Mouse (Mus musculus) spleen, adult 2 months (tissue): Measurements from ENCODE around the gene Tmem88. TPM values are rescaled to one million over a fixed set of nuclear protein-coding genes. Genes with fewer than 3 reads are reported as not detected.

ENCODE experiments used
- DNase-seq, 2 experiments: peaks; one replicate each; pipeline versions ENCODE4 v3.0.0 to v3.0.0-alpha.2; 2012 to 2021; ENCODE audit warnings: low spot score in 2 of 2, low read depth in 1 of 2
- H3K27ac ChIP-seq: fragments of 200-500 bp; 2 replicates; pipeline ENCODE4 v1.5.1; 2012; ENCODE audit warnings: low read length, inconsistent platforms; ENCODE audit not compliant: insufficient read depth
- H3K27me3 ChIP-seq: fragments of 200-500 bp; 2 replicates; pipeline ENCODE4 v1.6.1; 2012; ENCODE audit warnings: mild to moderate bottlenecking, moderate library complexity, low read length, inconsistent platforms; ENCODE audit not compliant: control insufficient read depth, insufficient read depth
- H3K36me3 ChIP-seq: fragments of 200-500 bp; 2 replicates; pipeline ENCODE4 v1.6.1; 2012; ENCODE audit warnings: mild to moderate bottlenecking, low read length, inconsistent platforms; ENCODE audit not compliant: control insufficient read depth, insufficient read depth
- H3K4me1 ChIP-seq: fragments of 200-500 bp; 2 replicates; pipeline ENCODE4 v1.6.1; 2011; ENCODE audit warnings: inconsistent platforms; ENCODE audit not compliant: control insufficient read depth, insufficient read depth, insufficient read length
- H3K4me3 ChIP-seq: fragments of 200-500 bp; 2 replicates; pipeline ENCODE4 v1.5.1; 2011; ENCODE audit warnings: mild to moderate bottlenecking, inconsistent platforms; ENCODE audit not compliant: insufficient read depth, insufficient read length; ENCODE audit errors: extremely low read depth
- CTCF ChIP-seq: fragments of 200-500 bp; IDR thresholded peaks from 2 replicates; pipeline ENCODE4 v1.5.1; 2011; ENCODE audit warnings: mild to moderate bottlenecking, inconsistent platforms; ENCODE audit not compliant: insufficient read depth, insufficient read length, insufficient replicate concordance; ENCODE audit errors: extremely low read depth
- POLR2A ChIP-seq: fragments of 200-500 bp; IDR thresholded peaks from 2 replicates; pipeline ENCODE4 v1.6.1; 2011; ENCODE audit warnings: low read depth, low read length, inconsistent platforms
- WGBS: fragments of 180-500 bp; shearing (Covaris S2); methylation state at CpG from one replicate; pipeline ENCODE4 v1.1.7; 2018; 5-methylcytosine and 5-hydroxymethylcytosine counted together
- polyA plus RNA-seq: library from polyadenylated mRNA; depleted of rRNA; stranded (reverse); fragments of >200 nt; gene quantifications from 2 replicates; pipeline ENCODE4 v1.2.3, GENCODE M21; 2012

Tmem88 gene
- polyA plus RNA-seq, 1 experiment: 14.3 TPM

- H3K27ac ChIP-seq: peak overlapping the region; percentile 89
- peaks cover 5% of the 10 kb centered on the region for H3K36me3 ChIP-seq
- no peak for TF ChIP-seq POLR2A
- H3K4me3 ChIP-seq: peak overlapping the region; percentile 92
- WGBS: 2% methylated on average over 22 of the region's 22 CpGs
- peak in 1 of 2 experiments; percentile 44 for DNase-seq
- H3K27me3 ChIP-seq: no peaks in the 10 kb centered on the region
- peaks cover 8% of the 10 kb centered on the region; the same call in 1 of the 2 replicates for H3K4me1 ChIP-seq
Measured at GRCm38 (mm10) chr11:69367616-69368355, 30.2 kb downstream of the Tmem88 start.

- under 1% methylated on average over 22 of the region's 22 CpGs for WGBS
- peaks cover 8% of the 10 kb centered on the region; the same call in 1 of the 2 replicates for H3K4me1 ChIP-seq
- peaks cover 7% of the 10 kb centered on the region for H3K36me3 ChIP-seq
- H3K27me3 ChIP-seq: no peaks in the 10 kb centered on the region
- DNase-seq: peak in 1 of 2 experiments; percentile 22
- H3K27ac ChIP-seq: peak overlapping the region; percentile 89
- H3K4me3 ChIP-seq: peak overlapping the region; percentile 92
- no peak for TF ChIP-seq CTCF
- peak; percentile 23; the same call in 1 of the 2 replicates for TF ChIP-seq POLR2A
Measured at GRCm38 (mm10) chr11:69366855-69367615, 31.0 kb downstream of the Tmem88 start.

DNA sequence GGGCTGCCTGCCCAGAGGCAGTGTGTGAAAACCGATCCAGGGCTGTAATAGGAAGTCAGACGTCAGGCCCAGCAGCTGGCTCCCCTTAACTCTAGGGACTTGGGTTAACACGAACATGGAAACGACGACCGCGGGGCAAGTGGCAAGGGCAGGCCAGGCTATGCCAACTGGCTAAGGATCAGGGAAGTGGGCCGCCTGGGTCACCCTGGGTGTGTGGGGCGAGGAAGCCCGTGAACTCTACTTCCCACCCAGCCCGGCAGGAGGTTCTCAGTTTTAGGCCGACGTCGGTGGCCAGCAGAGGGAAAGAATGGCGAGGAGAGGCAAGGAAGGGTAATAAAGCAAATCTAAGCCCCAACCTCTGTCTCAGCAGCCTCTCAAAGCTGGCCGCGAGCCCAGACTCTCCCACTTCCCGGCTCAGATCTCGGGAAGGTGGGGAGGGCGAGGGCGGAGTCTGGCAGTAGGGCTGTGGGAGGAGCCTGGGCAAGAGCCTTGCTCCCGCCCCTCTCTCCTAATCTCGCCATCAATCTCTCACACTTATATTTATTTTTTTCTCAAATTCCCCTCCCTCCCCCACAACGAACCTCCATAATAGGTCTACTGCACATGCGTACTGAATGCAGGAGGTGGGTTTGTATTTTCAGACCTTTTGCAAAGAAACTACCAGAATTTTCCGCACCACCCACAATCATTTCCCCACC, 31.7 kb downstream of the Tmem88 start:
- DNase-seq: peak; percentile 89 to 92
- Histone ChIP-seq H3K27ac (peak overlapping the region; percentile 94), H3K4me3 (peak overlapping the region; percentile 57), H3K36me3 (peaks cover 13% of the 10 kb centered on the region), H3K4me1 (peaks cover 8% of the 10 kb centered on the region; the same call in 1 of the 2 replicates), H3K27me3 (no peaks in the 10 kb centered on the region)
- TF ChIP-seq CTCF (no peak), POLR2A (peak; percentile 52; the same call in 1 of the 2 replicates)
- WGBS: 2% methylated on average over 26 of the region's 26 CpGs

DNA sequence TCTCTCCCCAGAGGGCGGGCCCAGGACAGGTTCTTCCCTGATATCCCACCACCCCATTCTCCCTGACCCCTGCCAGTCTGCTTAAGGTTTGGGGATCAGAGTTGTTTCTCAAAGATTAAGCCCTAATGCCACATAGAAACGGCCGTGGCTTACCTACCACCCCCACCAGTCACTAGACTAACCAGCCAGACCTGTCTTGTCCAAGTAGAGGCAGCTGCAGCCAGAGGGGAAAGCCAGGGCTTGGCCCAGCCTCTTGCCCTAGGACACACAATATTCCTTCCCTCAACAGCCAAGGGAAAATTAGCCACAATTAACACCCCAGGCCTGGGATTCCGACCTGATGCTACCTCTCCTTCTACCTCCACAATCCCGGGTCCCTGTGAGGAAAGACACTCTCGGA, 32.3 kb downstream of the Tmem88 start:
- Histone ChIP-seq H3K4me3 (peak overlapping the region; percentile 57; the same call in 1 of the 2 replicates), H3K27ac (peak overlapping the region; percentile 94), H3K36me3 (peaks cover 15% of the 10 kb centered on the region), H3K27me3 (no peaks in the 10 kb centered on the region), H3K4me1 (peaks cover 8% of the 10 kb centered on the region; the same call in 1 of the 2 replicates)
- WGBS: 50% methylated on average over 6 of the region's 6 CpGs
- TF ChIP-seq CTCF: no peak
- no peak for TF ChIP-seq POLR2A
- no peak for DNase-seq

DNA sequence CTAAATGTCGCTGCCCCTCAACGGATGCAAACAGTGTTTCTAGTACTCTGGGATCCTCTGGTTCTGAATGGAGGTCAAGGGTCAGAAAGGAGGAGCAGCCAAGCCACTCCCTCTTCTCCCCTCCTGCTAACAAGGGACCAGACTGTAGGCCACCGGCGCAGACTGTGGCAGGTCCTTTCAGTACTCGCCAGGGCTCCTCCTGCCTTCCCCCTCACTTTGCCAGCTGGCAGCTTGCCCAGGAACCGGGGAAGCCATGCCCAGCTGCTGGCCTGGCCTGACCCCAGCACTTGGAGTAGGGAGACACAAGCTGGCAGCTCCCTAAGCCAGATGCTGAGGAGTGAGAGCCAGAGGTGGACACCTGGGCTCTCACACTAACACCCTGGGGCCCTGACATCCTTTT, 33.1 kb downstream of the Tmem88 start:
- Histone ChIP-seq H3K27me3 (no peaks in the 10 kb centered on the region), H3K27ac (peak overlapping the region; percentile 25; the same call in 1 of the 2 replicates), H3K4me3 (no peak overlapping the region), H3K4me1 (peaks cover 8% of the 10 kb centered on the region; the same call in 1 of the 2 replicates), H3K36me3 (peaks cover 22% of the 10 kb centered on the region)
- WGBS: 34% methylated on average over 6 of the region's 6 CpGs
- peak in 1 of 2 experiments; percentile 36 for DNase-seq
- TF ChIP-seq CTCF (no peak), POLR2A (no peak)

GRCm38 (mm10) chr11:69364376-69364775, 33.7 kb downstream of the Tmem88 start:
- Histone ChIP-seq H3K27ac (no peak overlapping the region), H3K4me1 (peaks cover 8% of the 10 kb centered on the region; the same call in 1 of the 2 replicates), H3K4me3 (no peak overlapping the region), H3K36me3 (peaks cover 27% of the 10 kb centered on the region), H3K27me3 (no peaks in the 10 kb centered on the region)
- TF ChIP-seq POLR2A (no peak), CTCF (no peak)
- 69% methylated on average over 8 of the region's 8 CpGs for WGBS
- no peak for DNase-seq
